Comparison of ENCODE assay signal across 10 mouse cellular contexts in genomic region chr19:17372701-17373100, GRCm38 (mm10). TPM values are rescaled to one million over a fixed set of nuclear protein-coding genes. Genes with fewer than 3 reads are reported as not detected.
DNase-seq lines count a peak whose midpoint lies in the region; ATAC-seq lines count a peak whose summit lies in the region.
"Had no signal": no experiment of that assay in that cellular context is flagged by ENCODE, and none has a peak within 500 bp of the region (broad histone marks: within the 10 kb centered on the region; RNA-seq: fewer than 3 reads in every experiment).

Gene Gcnt1 (minus strand): TSS chr19:17372844.

- H3K4me3 ChIP-seq in liver, embryonic 13.5 days (replicated peaks) = no peak within 1 kb of the TSS
- H3K4me3 ChIP-seq: embryonic facial prominence, embryonic 15.5 days had no signal

- H3K4me2 ChIP-seq in liver, embryonic 13.5 days = no peak within 1 kb of the TSS
- H3K4me2 ChIP-seq: embryonic facial prominence, embryonic 15.5 days; hindbrain, embryonic 14.5 days had no signal

- no peak within 1 kb of the TSS for H3K9ac ChIP-seq in liver, embryonic 13.5 days
- H3K9ac ChIP-seq: embryonic facial prominence, embryonic 15.5 days; hindbrain, embryonic 14.5 days had no signal

- H3K4me1 ChIP-seq in liver, embryonic 13.5 days (replicated peaks) = peaks cover 13% of the 10 kb centered on the region
- H3K4me1 ChIP-seq: embryonic facial prominence, embryonic 15.5 days had no signal

- intact Hi-C loops in heart, postnatal 36 days (cut with DNase I) = no loop called here

- no peaks in the 10 kb centered on the region for H3K36me3 ChIP-seq in liver, embryonic 13.5 days
- H3K36me3 ChIP-seq: embryonic facial prominence, embryonic 15.5 days had no signal

- DNase-seq in urinary bladder, adult 2 months (ENCODE audit: low spot score) = no peak
- no peak for DNase-seq in urinary bladder, postnatal 25 days (ENCODE audit: low spot score)
- DNase-seq in heart, postnatal 36 days = no peak
- DNase-seq in liver, embryonic 13.5 days = no peak
- no peak for DNase-seq in left cerebral cortex, adult 9 months (ENCODE audit: low spot score in 2 of 2)
- no peak for DNase-seq in right cerebral cortex, adult 2 months (ENCODE audit: low spot score in 2 of 2)
- DNase-seq in gastrocnemius, postnatal 10 days = no peak
- DNase-seq: cerebellum, postnatal 25 days had no signal

- no peak for ATAC-seq in liver, embryonic 13.5 days (ENCODE audit: low read depth)

- no peaks in the 10 kb centered on the region for H3K9me3 ChIP-seq in liver, embryonic 13.5 days (replicated peaks)
- H3K9me3 ChIP-seq: embryonic facial prominence, embryonic 15.5 days had no signal

- no peak within 1 kb of the TSS for H3K27ac ChIP-seq in liver, embryonic 13.5 days
- H3K27ac ChIP-seq: embryonic facial prominence, embryonic 15.5 days; hindbrain, embryonic 14.5 days had no signal

- H3K27me3 ChIP-seq in liver, embryonic 13.5 days = no peaks in the 10 kb centered on the region
- H3K27me3 ChIP-seq: embryonic facial prominence, embryonic 15.5 days had no signal

- 55% methylated on average over 3 of the region's 3 CpGs for WGBS in liver, embryonic 13.5 days (ENCODE audit: insufficient replicate concordance)

RNA-seq across cellular contexts. Expression of gene Gcnt1, which starts in this region (rescaled TPM):
- 10.7 and 12.2 TPM in 2 replicates for polyA plus RNA-seq in urinary bladder, adult 2 months (2012; rRNA removed)
- 10 to 100 TPM; 13.2 to 17.8 TPM for total RNA-seq in heart, postnatal 36 days (2021)
- 17.9 and 25.0 TPM in 2 replicates for polyA plus RNA-seq in liver, embryonic 13.5 days (2015; fragmentation: Nextera tagmentation; extraction: Ambion mirVana)
- 1 to 10 TPM; 1.8 to 2.9 TPM for total RNA-seq in gastrocnemius, postnatal 10 days (2021)
